Mouse (Mus musculus) gastrocnemius, postnatal 14 days (tissue): ENCODE data around the gene Spint1. TPM values are rescaled to one million over a fixed set of nuclear protein-coding genes. Genes with fewer than 3 reads are reported as not detected.

Source experiments
- DNase-seq: peaks from one replicate; pipeline ENCODE4 v3.0.0; 2021; ENCODE audit warnings: mixed read lengths
- intact Hi-C: fragments of 180-260 bp; cut with DNase I; formaldehyde crosslinking; loops from one replicate; pipeline ENCODE4 v1.15.1; 2025; ENCODE audit warnings: low total_unique reads
- total RNA-seq, 2 experiments: library from RNA; stranded (reverse); gene quantifications; 2 replicates each; pipeline ENCODE4 v1.2.3; 2021

Spint1 gene
- total RNA-seq, 2 experiments from 2014 or later = 0.64 TPM; not detected in 1

DNA sequence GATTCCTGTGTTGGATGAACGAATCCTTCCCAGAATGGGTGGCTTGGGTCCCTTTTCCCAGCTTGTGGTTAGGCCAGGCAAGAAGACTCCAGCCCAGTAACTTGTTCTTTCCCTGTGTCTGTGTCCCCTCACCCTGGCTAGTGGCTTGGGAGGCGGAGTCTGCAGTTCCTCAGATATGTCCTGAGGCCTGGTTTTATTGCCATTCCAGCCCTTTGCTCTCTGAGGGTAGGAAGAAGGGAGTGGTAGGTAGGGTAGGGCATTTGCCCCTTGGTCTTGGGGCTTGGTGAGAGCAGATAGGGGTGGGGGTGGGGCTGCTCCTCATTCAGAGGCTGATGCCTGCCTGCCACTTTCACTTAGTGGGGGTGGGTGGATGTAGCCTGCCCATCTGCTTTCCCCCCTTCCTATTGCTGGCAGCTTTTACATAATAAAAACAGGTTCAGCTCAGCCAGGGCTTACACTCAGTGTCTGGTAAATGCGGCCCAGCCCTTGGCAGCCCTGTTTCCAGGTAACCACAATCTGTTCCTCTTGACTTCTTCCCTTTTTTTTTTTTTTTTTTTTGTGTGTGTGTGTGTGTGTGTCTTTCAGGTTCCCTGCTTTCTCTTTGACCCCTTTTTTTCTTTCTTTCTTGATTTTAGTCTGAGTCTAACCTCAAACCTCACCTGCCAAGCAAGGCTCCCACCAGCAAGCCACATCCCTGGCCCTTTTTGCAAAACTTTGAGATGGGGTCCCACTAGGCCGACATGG lies 3.1 kb downstream of the Spint1 start:
- no peak for DNase-seq
- intact Hi-C loops = no loop called here

DNA sequence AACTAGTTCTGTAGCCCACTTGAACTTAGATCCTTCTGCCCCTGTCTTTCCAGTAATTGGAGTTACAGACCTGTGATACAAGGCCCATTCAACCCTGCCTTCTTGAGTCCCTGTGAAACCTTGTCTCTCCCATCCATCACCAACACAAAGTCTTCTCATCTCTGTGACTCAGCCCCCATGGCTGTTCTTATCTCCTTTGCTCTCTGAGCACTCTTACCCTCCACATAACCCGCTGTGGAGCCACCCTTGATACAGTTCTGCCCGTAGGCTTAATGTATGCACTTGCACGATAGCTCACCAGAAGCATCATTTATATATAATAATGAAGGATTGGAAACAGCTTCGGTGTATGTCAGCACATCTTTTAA lies 3.6 kb downstream of the Spint1 start:
- DNase-seq = no peak
- intact Hi-C loops = no loop called here

DNA sequence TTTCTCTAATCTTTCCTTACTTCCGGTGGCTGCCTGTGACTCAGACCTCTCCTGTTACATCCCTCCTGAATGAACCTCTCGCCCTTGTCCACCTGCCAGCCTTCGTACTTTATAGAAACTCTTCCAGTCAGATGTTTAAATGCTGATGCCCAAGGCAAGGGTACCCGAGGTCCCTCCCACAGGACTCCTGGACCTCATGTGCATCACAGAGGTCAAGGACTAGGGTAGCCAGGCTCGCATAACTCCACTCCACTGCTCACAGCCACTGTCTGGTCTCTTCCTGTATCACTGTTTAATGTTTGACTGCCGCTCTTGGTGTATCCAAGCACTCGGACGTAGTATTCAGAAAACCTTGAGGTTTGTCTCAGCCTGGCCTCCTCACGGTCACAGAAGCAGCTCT lies 5.4 kb downstream of the Spint1 start:
- DNase-seq = no peak
- intact Hi-C loops = no loop called here

DNA sequence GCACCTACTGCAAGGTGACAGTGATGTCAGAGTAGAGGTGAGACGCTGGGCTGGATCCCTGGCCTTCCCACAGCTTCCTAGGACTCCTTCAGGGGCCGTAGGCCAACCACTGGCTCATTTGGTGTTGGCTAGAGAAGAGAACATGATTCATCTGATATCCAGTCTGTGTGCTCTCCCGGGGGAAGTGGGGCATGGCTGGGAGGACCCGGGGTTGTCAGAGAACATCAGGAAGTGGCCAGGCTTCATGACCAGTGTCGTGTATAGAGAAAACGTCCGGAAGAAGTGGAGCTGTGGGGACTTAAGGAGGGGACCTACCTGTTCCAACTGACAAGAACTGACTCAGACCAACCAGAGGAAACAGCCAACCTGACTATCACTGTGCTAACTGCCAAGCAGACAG lies 8.1 kb downstream of the Spint1 start:
- intact Hi-C loops = no loop called here
- DNase-seq = no peak

DNA sequence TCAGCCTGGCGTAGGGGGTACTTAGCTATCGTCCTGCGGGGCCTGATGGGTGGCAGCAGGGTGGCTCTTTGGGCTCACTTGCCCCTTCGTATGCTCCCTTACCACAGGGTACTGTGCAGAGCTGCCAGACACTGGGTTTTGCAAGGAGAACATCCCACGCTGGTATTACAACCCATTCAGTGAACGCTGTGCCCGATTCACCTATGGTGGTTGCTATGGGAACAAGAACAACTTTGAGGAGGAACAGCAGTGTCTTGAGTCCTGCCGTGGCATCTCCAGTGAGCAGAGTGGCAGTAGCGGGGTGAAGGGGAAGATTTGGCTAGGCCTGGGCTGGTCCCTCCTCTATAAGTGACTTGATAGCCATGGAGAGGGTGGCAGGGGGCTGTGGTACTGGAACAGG lies 10.7 kb downstream of the Spint1 start:
- no peak for DNase-seq
- intact Hi-C loops = no loop called here

DNA sequence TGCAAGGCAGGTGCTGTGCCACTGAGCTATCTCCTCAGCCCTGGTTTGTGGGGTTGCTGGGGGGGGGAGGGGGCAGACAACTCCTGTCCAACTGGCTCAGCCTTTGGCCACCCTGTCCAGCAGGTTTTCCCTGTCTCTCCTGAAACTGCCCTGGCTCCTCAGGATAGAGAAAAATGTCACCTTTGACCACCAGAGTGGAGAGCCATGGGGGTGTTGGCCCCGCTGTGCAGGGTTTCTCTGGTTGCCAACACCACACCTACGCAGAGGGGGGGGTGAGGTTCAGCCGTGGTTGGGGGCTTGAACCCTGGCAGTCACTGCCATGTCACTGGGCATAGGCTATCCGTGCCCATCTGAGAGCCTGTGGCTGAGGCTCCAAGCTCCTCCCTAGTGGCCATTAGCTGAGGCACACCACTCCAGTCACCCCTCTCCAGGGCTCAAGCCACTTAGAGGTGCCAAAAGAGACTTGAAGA lies 12.5 kb downstream of the Spint1 start:
- intact Hi-C loops = loop anchor here (2.0 kb wide), 1 partner anchor 37 kb away; no protein-coding TSS in a partner anchor
- no peak for DNase-seq

DNA sequence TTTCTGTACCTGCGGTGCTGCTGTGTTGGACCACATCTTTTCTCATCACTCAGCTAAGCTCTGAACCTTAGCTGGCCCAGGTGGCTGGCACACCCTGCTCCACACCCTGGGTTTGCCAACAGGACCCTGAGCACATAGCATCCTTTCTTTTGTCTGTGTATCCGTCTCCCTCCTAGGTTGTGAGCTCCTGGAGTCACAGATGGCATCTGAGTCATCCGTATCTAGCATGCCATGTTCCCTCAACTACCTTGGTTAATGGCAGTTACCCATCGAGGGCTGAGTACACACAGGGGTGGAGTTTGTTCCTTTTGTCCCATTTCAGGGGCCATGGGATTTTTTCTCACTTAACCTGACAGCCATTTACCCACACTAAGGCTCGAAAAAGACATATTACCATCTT lies 13.2 kb downstream of the Spint1 start:
- intact Hi-C loops = loop anchor here (2.0 kb wide), 1 partner anchor 36 kb away; no protein-coding TSS in a partner anchor
- no peak for DNase-seq

DNA sequence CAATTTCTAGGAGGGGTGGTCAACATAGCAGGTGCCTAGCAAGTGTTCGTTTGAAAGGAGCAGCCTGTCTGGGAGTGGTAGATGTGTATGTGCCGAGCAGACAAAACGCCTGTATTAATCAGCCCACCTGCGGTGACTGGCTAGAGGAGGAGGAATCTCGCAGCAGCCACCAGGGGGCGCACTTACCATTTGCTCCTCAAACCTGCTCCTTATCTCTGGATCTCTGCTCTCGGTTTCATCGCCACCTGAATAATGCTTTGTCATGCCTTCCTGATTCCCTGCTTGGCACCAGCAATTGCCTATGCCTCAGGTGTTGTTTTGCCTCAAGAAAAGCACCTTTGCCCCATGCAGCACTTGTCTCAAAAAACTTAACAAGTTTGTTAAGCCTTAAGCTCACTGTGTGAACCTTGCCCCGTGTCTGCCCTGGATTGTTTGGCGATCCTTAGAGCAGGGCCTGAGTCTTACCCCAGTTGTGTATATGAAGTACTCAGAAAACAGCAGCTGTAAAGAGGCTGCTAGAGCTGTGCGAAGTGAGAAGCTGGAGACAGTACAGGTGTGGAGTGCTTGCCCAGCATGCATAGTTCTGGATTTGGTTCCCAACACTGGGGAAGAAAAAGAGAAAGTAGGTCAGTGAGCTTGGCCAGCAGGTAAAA lies 13.8 kb downstream of the Spint1 start:
- peak; percentile 82 for DNase-seq
- intact Hi-C loops = loop anchor here (2.0 kb wide), 1 partner anchor 36 kb away; no protein-coding TSS in a partner anchor

DNA sequence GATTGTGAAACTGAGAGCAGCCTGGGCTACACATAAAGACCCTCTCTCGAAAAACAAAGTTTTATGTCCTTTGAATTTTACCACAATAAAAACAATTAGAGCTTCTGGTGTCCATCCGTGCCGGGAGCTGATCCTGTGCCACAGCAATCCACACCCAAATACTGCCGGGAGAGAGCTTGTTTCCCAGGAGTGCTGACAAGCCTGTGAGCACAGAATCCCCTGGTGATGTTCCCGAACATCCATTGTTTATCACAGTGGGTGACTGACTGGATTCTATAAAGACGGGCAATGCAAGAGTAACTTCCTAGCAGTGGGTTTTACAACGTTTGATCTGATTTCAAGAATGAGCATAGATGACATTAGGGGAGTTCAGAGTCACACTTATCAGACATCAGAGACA lies 17.8 kb downstream of the Spint1 start:
- intact Hi-C loops = no loop called here
- no peak for DNase-seq

DNA sequence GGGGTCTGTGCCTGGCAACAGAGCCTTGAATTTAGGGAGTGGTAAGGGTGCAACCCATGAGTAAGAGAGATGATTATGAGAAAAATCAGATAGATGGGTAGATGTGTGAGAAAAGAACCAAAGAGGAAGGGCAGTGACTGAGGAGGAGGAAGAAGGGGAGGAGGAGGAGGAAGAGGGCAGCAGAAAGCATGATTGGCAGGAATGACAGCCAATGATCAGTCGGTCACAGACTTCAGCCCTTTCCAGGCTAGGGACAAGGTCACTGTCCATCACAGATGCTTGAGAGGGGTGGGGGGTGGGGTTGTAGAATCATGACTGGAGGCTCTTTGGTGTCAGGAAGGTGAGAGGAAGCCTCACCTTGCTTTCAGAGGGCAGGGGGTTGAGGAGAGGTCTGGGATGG lies 23.4 kb downstream of the Spint1 start:
- no peak for DNase-seq
- intact Hi-C loops = no loop called here

DNA sequence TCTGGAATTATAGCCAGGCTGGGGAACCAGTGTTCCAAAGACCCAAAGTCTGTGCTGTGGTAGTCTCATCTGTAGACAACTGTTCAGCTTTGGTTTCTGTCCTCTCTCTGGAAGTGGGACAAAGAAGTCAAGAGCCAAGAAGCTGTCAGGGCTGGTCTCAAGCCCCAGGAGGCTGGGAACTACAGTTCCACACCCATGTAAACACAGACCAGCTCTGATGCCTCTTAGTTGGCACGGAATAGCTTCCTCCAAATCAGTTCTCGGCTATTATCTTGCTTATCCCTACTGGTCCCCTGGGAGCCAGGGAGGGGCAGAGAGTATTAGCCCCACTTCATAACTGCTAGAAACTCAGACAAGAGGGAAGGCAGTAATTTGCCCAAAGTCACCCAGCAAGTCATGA lies 24.2 kb downstream of the Spint1 start:
- DNase-seq = no peak
- intact Hi-C loops = no loop called here

DNA sequence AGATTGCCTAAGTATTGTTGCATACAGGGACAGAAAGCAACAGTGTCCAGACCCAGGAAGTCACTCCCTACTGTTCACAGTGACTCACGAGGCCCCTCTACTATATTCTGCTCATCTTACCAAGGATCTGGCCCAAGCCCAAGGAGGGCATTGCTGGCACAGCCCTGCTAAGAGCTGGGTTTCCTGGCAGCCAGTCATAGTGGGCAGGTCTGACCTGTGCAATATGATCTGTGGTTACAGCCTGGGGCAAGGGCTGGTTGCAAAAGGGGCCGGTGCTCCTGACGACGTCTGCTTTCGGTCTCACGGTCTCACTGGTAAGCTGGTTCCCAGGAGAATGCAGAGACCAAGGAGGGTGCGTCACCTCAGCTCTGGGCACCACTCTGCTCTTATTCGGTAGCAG lies 25.8 kb downstream of the Spint1 start:
- intact Hi-C loops = no loop called here

DNA sequence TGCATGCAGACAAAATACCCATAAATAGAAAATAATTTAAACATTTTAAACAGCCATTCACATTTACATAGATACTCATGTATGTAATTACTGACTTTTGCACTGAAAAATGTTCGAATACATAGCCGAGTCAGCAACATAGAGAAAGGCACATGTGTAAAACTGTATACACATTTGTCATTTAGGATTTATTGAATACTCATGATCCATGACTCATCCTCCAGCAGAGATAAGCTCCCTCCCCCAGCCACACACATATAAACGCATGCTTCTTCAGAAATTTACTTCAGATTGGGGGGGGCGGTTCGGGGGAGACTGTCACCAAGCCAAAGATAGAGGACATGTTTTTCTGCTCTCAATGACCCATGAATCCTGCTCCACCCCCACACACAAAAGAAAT lies 26.7 kb downstream of the Spint1 start:
- intact Hi-C loops = no loop called here
- DNase-seq = no peak

More for the DNA sequence above, 25.8 kb downstream of the Spint1 start:
- peak; percentile 60 for DNase-seq

DNA sequence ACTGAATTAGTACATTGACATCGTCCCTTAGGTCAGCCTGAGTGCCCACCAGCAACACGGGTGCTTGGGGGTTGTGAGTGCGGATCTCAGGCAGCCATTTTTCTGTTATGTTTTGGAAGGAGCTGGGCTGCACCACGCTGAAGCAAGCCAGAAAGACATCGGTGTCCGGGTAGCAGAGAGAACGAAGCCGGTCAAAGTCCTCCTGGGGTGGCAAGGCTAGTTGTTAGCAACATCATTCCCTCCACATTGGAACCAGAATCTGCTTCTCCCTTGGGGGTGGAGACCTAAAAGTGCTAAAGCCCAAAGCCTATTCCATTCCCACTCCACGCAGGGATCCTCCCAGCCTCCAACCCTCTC lies 33.1 kb downstream of the Spint1 start:
- intact Hi-C loops = no loop called here
- DNase-seq = no peak

DNA sequence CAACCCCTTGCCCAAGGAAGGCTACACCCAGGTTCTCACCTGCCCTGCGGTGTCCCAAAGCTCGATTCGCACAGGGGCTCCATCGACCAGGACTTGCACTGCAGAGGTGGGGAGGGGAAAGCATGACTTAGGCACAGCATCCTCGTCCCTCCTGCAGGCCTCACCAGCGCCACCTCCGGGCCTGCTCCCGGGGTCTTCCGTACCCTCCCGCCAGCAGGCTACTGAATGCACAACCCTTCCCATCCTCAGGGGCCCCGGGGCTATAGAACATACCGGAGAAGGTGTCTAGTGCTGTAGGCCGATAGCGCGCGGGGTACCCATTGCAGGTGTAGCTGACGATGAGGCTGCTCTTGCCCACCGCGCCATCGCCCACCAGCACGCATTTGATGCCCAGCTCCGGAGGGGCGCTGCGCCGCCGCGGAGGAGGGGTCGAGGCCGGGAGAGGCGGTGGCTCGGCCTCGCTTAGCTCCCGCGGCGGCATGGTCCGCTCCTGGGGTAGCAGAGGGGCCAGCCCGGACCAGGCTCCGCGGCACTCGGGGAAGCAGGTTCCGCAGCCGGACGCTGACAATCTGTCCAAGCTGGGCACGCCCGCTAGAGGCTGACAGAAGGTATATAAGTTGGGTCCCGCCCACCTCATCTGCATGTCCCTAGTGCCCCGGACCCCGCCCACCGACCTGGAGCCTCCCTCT lies 33.6 kb downstream of the Spint1 start, which contains the start of gene Rhov:
TSS of gene Rhov (minus strand) at position 630 of the 689 bp plus-strand sequence.
- DNase-seq = peak; percentile 16

DNA sequence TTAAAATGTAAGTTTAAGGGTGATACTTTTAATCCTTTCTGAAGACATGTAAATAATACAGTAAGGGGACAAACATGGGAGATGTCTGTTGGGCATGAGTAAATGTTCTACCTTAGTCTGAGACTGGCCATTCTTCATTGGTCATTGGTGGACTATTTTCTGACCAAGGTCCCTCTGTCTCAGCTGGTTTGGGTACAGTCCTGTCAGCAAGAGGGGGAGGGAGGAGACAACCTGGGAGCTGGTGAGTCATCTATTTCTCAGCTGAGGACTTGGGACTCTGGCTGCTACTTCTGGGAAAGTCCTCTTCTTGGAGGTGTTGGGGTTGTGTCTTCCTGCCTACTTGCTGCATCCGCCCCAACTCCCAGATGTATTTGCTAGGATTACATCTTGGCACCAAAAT lies 37.0 kb downstream of the Spint1 start:
- DNase-seq = no peak
- intact Hi-C loops = no loop called here

More for the DNA sequence above, 33.6 kb downstream of the Spint1 start, which contains the start of gene Rhov:
- intact Hi-C loops = no loop called here

DNA sequence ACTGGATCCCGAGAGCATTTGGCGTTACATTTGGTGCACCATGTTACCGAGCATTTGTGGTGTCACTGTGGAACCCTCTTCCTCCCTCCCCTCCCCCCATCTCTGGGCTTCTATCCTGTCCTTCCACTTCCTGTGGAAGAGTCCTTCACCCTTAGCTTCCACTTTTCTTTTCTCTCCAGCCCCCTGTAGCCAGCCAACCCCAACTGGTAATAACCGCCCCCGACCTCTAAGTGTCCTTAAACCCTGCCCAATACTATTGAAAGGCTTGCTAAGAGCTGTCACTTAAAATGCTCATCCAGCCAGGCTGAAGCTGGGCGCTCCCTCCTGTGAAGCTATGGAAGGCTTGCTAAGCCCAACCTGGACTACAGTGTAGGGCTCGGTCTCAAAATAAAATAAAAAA lies 39.8 kb downstream of the Spint1 start:
- DNase-seq = no peak
- intact Hi-C loops = no loop called here

DNA sequence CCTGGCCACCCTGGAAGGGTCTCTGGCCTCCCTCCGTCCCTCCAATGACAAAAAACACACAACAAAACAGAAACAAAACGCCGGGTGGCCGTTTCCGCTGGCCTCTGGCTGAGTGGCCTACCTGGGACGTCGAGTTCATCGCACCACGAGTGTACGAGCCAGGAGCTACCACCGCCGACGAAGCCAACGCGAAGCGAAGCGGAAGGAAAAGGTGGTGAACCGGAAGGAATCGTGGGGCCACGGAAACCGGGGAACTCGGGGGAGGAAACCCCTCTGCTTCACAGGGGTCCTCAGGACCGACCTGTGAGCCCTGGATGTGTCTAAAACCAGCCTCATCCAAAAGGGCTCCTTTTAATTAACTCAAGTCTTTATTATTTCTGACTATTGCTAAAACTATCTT lies 40.6 kb downstream of the Spint1 start:
- intact Hi-C loops = no loop called here
- DNase-seq = no peak

DNA sequence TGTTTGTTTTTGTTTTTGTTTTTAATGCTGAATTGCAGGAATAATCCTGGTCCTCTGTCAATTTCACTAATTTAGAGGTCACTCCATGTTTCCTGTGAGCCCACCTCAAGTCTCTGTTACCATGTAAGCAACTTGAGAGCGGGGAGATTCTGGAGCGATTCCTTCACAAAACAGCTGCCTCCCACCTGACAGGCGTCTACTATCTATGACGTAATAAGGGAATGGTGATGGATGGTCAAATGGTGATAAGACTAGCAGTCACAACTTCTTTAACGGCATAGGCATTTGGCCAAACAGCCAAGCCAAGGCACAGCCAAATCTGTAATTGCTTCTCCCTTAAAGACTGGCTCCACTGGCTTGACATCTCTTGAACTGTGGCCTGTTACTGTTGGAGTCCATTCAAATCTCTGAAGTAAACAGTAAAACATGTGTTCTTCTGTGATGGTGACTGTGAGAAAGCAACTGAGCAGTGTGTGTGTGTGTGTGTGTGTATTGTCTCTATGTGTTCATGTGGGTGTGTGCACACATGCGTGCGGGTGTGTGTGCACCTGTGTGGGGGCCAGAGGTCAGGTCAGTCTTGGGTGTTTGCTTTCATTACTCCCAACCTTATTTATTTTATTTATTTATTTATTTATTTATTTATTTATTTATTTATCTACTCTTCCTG lies 44.9 kb downstream of the Spint1 start:
- no peak for DNase-seq
- intact Hi-C loops = no loop called here

DNA sequence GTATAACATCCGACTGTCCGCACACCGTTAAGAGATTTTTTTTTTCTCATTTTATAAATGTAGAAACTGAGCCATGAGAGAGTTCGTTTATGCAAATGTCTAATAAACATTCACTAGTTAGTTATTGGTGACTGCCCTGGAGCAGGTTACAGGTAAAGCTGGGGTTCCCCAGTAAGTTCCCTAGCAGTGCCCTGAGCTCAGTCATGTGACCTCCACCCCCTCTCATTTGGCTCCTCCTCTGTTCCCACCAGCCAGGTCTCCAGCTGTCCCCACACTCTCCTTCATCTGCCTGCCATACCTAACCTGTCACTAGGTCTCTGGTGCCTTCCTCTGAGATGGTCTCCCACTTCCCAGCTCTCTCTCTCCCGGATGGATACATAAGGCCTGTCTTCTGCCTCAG lies 50.2 kb downstream of the Spint1 start:
- intact Hi-C loops = loop anchor here (2.0 kb wide), 1 partner anchor 37 kb away; no protein-coding TSS in a partner anchor

More for the DNA sequence above, 50.2 kb downstream of the Spint1 start:
- DNase-seq = no peak
